Mouse (Mus musculus): ENCODE results near the gene Pcnx. TPM values are rescaled to one million over a fixed set of nuclear protein-coding genes. Genes with fewer than 3 reads are reported as not detected.
A peak's percentile ranks its signal among the peaks of the same experiment; 100 is the strongest.

Pcnx gene
- total RNA-seq, 2 experiments from 2014 or later: 103 to 119 TPM

GRCm38 (mm10) chr12:81932015-81932414, 72.2 kb downstream of the Pcnx start:
- DNase-seq (ENCODE audit: low spot score in 2 of 2): no peak
- intact Hi-C loops (cut with DNase I): no loop called here

DNA sequence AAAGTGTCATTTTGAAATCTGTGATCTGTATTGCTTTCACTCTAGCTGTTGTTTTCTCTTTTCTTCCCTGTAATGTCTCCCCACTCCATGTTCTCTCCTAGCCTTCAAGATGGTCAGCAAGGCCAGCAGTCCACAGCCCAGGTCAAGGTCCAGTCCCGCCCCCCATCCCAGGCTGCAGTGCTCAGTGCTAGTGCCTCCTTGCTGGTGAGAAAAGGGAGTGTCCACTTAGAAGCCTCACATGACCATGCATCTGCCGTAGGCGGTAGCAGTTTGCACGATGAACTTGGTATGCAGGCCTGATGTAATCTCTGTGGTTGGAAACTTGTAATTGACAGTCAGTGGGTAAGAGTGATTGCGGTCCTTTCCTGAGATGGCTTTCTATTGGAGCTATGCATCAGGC, 73.6 kb downstream of the Pcnx start:
- intact Hi-C loops (cut with DNase I): no loop called here
- no peak for DNase-seq (ENCODE audit: low spot score in 2 of 2)

- intact Hi-C loops (cut with DNase I): no loop called here
- DNase-seq (ENCODE audit: low spot score in 2 of 2): no peak
Observed at GRCm38 (mm10) chr12:81934510-81934909, 74.7 kb downstream of the Pcnx start.

DNA sequence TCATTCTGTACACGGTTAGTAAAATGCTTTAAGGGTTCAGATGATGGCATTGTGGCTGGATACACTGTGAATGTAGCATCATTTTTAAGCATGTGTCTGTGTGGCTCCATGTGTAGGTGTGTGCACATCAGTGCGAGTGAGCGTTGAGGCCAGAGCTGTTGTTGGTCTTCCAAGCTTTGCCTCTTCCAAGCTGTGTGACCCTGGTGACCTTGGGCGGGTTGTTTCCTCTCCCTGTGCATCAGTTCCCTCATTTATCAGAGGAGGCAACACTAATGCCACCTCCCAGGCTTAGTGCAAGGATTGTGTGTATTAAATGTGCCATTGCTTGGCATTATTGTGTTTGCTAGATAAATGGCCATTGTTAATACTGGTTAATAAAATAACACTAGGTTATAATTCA, 76.2 kb downstream of the Pcnx start:
- DNase-seq (ENCODE audit: low spot score in 2 of 2): no peak
- intact Hi-C loops (cut with DNase I): no loop called here

DNA sequence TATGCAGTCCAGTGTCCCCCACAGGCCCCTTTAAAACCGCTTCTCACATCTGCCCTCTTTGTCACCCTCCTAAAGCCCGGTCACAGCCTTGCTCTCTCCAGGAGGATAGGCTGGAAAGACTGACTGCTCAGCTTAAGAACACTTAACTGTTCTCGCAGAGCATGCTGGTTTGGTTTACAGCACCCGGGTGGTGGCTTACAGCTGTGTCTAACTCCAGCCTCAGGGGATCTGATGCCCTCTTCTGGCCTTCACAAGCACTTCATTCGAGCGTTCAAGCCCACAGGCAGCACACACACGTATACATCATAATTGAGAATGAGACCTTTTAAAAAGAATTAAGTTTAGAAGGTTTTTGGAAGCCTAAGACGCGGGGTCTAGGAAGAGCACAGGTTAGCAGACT, 81.4 kb downstream of the Pcnx start:
- no peak for DNase-seq (ENCODE audit: low spot score in 2 of 2)
- intact Hi-C loops (cut with DNase I): no loop called here

DNA sequence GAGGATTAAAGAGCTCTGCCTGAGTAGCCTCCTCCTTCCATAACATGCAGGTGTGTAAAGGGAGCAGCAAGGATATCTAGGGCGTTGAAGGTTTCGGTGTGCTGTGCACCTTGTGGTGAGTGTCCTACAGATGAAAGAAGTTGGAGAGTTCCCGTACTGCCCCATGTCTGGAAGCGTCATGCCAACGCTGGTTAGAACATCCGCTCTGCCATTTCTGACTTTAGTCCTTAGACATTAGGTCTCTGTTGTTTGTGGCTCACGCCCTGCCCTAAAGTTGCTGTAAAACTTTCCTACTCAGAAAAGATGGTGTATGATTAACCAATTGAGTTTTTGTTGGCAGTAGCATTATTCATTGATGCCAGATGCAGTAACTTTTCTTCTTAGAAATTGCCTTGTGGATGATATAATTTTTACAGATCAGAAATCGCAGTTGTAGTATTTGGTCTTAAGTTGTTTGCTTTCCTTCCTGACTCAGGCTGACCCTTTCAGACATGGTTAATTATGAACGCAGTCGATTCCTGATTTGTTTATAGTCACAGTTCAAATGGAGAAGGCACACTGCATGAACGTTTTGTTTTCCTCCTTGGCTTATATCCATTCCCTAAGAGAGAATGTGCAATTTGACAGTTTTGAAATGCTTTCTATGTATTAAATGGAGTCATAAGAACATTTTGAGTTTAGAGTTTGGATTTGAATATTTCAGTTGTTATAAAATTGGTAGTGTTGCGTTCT, 83.7 kb downstream of the Pcnx start:
- DNase-seq (ENCODE audit: low spot score in 2 of 2): no peak

GRCm38 (mm10) chr12:81949026-81949425, 89.2 kb downstream of the Pcnx start:
- intact Hi-C loops (cut with DNase I): no loop called here
- no peak for DNase-seq (ENCODE audit: low spot score in 2 of 2)

More for the DNA sequence above, 83.7 kb downstream of the Pcnx start:
- intact Hi-C loops (cut with DNase I): no loop called here

- intact Hi-C loops (cut with DNase I): no loop called here
- no peak for DNase-seq (ENCODE audit: low spot score in 2 of 2)
Observed at GRCm38 (mm10) chr12:81950016-81950415, 90.2 kb downstream of the Pcnx start.

DNA sequence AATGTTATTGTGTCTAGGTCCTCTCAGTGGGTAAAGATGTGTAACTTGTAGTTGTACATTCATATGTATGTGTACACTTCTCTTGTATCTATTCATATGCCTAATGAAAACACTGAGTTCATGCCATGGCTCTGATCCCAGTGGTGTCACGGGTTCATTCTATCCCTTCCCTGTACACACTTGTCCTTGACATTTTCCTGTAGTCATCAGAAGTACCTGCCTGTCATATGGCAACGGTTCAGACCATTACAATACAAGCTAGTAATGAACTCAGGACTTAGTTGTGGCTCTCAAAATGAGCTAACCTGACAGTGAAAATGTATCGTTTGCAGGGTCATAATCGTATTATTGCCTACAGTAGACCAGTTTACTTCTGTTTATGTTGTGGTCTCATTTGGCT, 98.5 kb downstream of the Pcnx start:
- DNase-seq (ENCODE audit: low spot score in 2 of 2): no peak
- intact Hi-C loops (cut with DNase I): no loop called here

GRCm38 (mm10) chr12:81965416-81965815, 105.6 kb downstream of the Pcnx start:
- intact Hi-C loops (cut with DNase I): no loop called here
- DNase-seq (ENCODE audit: low spot score in 2 of 2): no peak

DNA sequence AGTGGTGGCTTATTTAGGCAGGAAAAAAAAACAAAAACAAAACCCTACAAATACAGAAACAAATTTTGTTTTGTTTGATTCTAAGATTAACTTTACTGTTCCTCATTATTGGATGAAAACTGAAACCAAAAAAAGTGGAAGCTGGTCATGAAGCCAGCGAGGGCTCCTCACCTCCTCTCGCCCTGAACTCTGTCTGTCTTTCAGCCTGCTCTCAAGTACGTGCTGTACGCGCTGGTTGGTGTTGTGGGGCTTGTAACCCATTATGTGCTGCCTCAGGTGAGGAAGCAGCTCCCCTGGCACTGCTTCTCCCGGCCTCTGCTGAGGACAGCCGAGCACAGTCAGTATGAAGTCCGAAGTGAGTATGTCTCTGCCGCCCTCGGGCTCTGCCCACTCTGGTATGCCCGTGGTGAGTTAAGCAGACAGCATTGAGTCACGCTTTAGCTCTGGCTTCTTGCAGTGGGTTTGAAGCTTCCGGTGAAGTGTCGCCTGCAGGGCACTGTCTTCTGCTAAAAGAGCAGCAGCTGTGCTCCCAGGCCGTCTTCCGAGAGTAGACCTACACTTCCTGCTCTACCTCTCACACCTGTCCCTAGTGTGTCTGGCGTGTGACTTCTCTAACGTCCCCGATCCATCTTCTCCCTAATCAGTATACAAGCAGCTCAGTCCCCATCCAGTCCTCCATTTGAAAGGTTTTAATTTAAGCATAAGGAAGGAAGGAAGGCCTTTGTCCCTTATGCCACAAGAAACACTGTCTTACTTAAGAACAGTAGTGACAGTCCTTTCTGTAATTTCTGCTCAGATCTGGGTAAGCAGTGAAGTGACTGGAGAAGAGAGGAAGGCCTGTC, 111.4 kb downstream of the Pcnx start:
- intact Hi-C loops (cut with DNase I): loop anchor here (5.0 kb wide), 1 partner anchor 174 kb away; no protein-coding TSS in a partner anchor
- DNase-seq (ENCODE audit: low spot score in 2 of 2): peak; percentile 15 to 20

GRCm38 (mm10) chr12:81971884-81972362, 112.1 kb downstream of the Pcnx start:
- intact Hi-C loops (cut with DNase I): loop anchor here (5.0 kb wide), 1 partner anchor 175 kb away; no protein-coding TSS in a partner anchor
- DNase-seq (ENCODE audit: low spot score in 2 of 2): peak; percentile 21 to 46

DNA sequence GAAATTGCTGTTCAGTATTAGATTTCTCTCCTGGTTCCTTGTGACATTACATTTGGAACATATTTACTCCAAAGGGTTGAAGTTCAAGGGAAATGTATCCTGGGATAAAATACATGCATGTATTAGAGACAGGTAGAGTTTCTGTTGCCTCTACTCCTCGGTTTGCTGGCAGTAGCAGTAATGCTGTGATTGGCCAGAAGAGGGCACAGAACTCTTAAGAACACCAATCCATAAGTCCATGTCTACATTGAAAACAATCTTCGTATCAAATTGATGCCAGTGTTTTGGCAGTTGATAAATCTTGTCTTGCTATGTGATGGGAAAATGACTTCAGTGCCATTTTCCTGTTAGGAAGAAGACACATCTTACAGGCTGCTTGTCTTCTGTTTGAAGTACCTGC, 115.0 kb downstream of the Pcnx start:
- intact Hi-C loops (cut with DNase I): loop anchor here (5.0 kb wide), 1 partner anchor 178 kb away; no protein-coding TSS in a partner anchor
- DNase-seq (ENCODE audit: low spot score in 2 of 2): peak; percentile 51 to 65

GRCm38 (mm10) chr12:81977346-81977745, 117.5 kb downstream of the Pcnx start:
- DNase-seq (ENCODE audit: low spot score in 2 of 2): no peak
- intact Hi-C loops (cut with DNase I): no loop called here

DNA sequence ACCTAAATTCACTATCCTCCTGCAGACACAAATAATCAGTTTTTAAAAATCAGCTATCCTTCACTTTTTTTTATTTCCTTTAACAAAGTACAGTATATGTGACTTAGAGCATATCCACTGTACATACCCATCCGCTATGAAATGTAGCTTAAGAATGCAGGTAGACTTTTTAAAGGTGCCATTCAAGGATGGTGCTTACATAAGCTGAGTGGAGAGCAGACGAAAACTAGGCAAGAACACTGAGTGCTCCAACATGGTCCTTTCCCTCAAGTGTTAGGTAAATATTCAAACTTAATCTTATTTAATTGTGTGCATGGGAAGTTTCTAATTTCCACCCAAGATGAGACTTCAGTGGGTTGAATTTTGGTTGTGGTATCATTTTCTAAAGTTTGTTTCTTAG, 119.5 kb downstream of the Pcnx start:
- no peak for DNase-seq (ENCODE audit: low spot score in 2 of 2)
- intact Hi-C loops (cut with DNase I): no loop called here

DNA sequence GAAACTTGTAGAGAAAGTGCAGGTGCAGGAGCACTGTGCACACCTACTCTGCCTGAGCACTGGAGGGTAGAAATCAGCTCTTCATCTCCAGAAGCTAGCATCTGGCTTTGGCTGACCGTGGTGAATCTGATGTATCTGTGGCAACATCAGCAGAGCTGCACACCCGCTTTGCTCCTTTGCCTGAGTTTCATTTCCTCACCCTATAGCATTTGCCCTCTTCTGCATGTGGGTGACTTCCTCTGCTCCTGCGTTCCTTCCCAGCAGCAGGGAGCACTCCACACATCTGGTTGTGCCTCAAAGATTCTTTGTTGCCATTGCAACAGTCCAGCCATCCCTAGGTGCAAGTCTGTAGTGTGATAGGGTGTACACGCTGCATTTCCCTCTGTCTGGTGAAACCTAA, 132.3 kb downstream of the Pcnx start:
- no peak for DNase-seq (ENCODE audit: low spot score in 2 of 2)
- intact Hi-C loops (cut with DNase I): no loop called here

GRCm38 (mm10) chr12:81992996-81993395, 133.2 kb downstream of the Pcnx start:
- intact Hi-C loops (cut with DNase I): no loop called here
- no peak for DNase-seq (ENCODE audit: low spot score in 2 of 2)

- intact Hi-C loops (cut with DNase I): no loop called here
- DNase-seq (ENCODE audit: low spot score in 2 of 2): no peak
Observed at GRCm38 (mm10) chr12:81994911-81995667, 135.3 kb downstream of the Pcnx start.

- intact Hi-C loops (cut with DNase I): no loop called here
- DNase-seq (ENCODE audit: low spot score in 2 of 2): no peak
Observed at GRCm38 (mm10) chr12:81996679-81997362, 137.0 kb downstream of the Pcnx start.
